Mouse (Mus musculus): ENCODE measurements around the gene Wdr20. TPM values are rescaled to one million over a fixed set of nuclear protein-coding genes. Genes with fewer than 3 reads are reported as not detected.
A peak's percentile ranks its signal among the peaks of the same experiment; 100 is the strongest.

Wdr20 gene
- polyA plus RNA-seq, 1 experiment: 12.6 TPM

- Histone ChIP-seq H3ac (ENCODE audit: control insufficient read depth, insufficient read length, low read depth) (peak overlapping the region; percentile 92), H3K4me3 (ENCODE audit: insufficient read depth, poor library complexity, severe bottlenecking) (peak overlapping the region; percentile 97), H3K79me3 (ENCODE audit: low read depth) (peaks cover 25% of the 10 kb centered on the region), H3K79me2 (ENCODE audit: control insufficient read depth, insufficient read depth) (peaks cover 48% of the 10 kb centered on the region), H3K36me3 (ENCODE audit: control insufficient read depth, insufficient read depth) (peaks cover 39% of the 10 kb centered on the region), H3K27me3 (ENCODE audit: control insufficient read depth, insufficient read depth, insufficient read length) (no peaks in the 10 kb centered on the region)
- TF ChIP-seq MYOG (IDR thresholded peaks at IDR 0.05; ENCODE audit: control insufficient read depth, extremely low read depth, insufficient read length) (no peak), CTCF (IDR thresholded peaks at IDR 0.05; ENCODE audit: control insufficient read depth, insufficient read depth, insufficient read length) (no peak), MAX (IDR thresholded peaks at IDR 0.05) (peak; percentile 60), MYOD1 (IDR thresholded peaks at IDR 0.05; ENCODE audit: control insufficient read depth, insufficient read length, low read depth) (no peak)
These were observed 41.4 kb upstream of the Wdr20 start for GRCm38 (mm10) chr12:110696173-110696974.

DNA sequence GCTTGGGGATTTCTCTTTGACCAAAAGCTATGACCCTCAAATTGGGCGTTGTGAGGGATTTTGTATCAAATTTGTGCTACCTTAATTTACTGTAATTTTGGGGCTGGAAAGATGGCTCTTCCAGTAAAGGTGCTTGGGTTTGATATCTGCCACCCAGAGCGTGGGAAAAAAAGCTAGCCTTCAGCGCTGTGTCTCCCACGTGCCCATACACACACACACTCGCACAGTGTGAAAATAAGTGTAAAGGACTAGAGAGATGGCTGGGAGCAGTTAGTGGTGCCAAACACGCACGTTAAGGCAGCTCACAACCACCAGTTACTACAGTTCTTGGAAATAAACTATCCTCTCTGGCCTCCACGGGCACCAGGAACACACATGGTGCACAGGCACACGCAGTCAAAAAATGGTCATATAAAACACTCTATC lies 40.8 kb upstream of the Wdr20 start:
- no peak for TF ChIP-seq FOSL1 (IDR thresholded peaks at IDR 0.05; ENCODE audit: insufficient read depth, low read length, poor library complexity, severe bottlenecking)
- TF ChIP-seq MAX (IDR thresholded peaks at IDR 0.05): no peak
- no peak for TF ChIP-seq CEBPB (IDR thresholded peaks at IDR 0.05; ENCODE audit: low read depth)
- no peak for TF ChIP-seq MYOG (IDR thresholded peaks at IDR 0.05; ENCODE audit: control insufficient read depth, extremely low read depth, insufficient read length)
- TF ChIP-seq CTCF (IDR thresholded peaks at IDR 0.05; ENCODE audit: control insufficient read depth, insufficient read depth, insufficient read length): no peak
- no peak for TF ChIP-seq MYOD1 (IDR thresholded peaks at IDR 0.05; ENCODE audit: control insufficient read depth, insufficient read length, low read depth)
- no peak for TF ChIP-seq USF1 (IDR thresholded peaks at IDR 0.05; ENCODE audit: low read depth)
- Histone ChIP-seq H3ac (ENCODE audit: control insufficient read depth, insufficient read length, low read depth) (peak overlapping the region; percentile 70), H3K4me3 (ENCODE audit: insufficient read depth, poor library complexity, severe bottlenecking) (peak overlapping the region; percentile 49), H3K79me2 (ENCODE audit: control insufficient read depth, insufficient read depth) (peaks cover 42% of the 10 kb centered on the region), H3K79me3 (ENCODE audit: low read depth) (peaks cover 25% of the 10 kb centered on the region), H3K36me3 (ENCODE audit: control insufficient read depth, insufficient read depth) (peaks cover 33% of the 10 kb centered on the region), H3K27me3 (ENCODE audit: control insufficient read depth, insufficient read depth, insufficient read length) (no peaks in the 10 kb centered on the region)

- H3ac ChIP-seq (ENCODE audit: control insufficient read depth, insufficient read length, low read depth): no peak overlapping the region
- H3K27me3 ChIP-seq (ENCODE audit: control insufficient read depth, insufficient read depth, insufficient read length): no peaks in the 10 kb centered on the region
- no peak overlapping the region for H3K4me3 ChIP-seq (ENCODE audit: insufficient read depth, poor library complexity, severe bottlenecking)
- peaks cover 25% of the 10 kb centered on the region for H3K79me3 ChIP-seq (ENCODE audit: low read depth)
- TF ChIP-seq CTCF (IDR thresholded peaks at IDR 0.05; ENCODE audit: control insufficient read depth, insufficient read depth, insufficient read length): no peak
- no peak for TF ChIP-seq MYOG (IDR thresholded peaks at IDR 0.05; ENCODE audit: control insufficient read depth, extremely low read depth, insufficient read length)
- TF ChIP-seq CEBPB (IDR thresholded peaks at IDR 0.05; ENCODE audit: low read depth): no peak
- TF ChIP-seq MAX (IDR thresholded peaks at IDR 0.05): no peak
- TF ChIP-seq MYOD1 (IDR thresholded peaks at IDR 0.05; ENCODE audit: control insufficient read depth, insufficient read length, low read depth): no peak
- no peak for TF ChIP-seq FOSL1 (IDR thresholded peaks at IDR 0.05; ENCODE audit: insufficient read depth, low read length, poor library complexity, severe bottlenecking)
- TF ChIP-seq USF1 (IDR thresholded peaks at IDR 0.05; ENCODE audit: low read depth): no peak
- peaks cover 30% of the 10 kb centered on the region for H3K36me3 ChIP-seq (ENCODE audit: control insufficient read depth, insufficient read depth)
- H3K79me2 ChIP-seq (ENCODE audit: control insufficient read depth, insufficient read depth): peaks cover 37% of the 10 kb centered on the region
These were observed 40.3 kb upstream of the Wdr20 start for GRCm38 (mm10) chr12:110697457-110697856.

- H3K79me3 ChIP-seq (ENCODE audit: low read depth): peaks cover 22% of the 10 kb centered on the region
- no peak for TF ChIP-seq MYOG (IDR thresholded peaks at IDR 0.05; ENCODE audit: control insufficient read depth, extremely low read depth, insufficient read length)
- no peak for TF ChIP-seq USF1 (IDR thresholded peaks at IDR 0.05; ENCODE audit: low read depth)
- no peak for TF ChIP-seq CTCF (IDR thresholded peaks at IDR 0.05; ENCODE audit: control insufficient read depth, insufficient read depth, insufficient read length)
- no peak for TF ChIP-seq MAX (IDR thresholded peaks at IDR 0.05)
- TF ChIP-seq MYOD1 (IDR thresholded peaks at IDR 0.05; ENCODE audit: control insufficient read depth, insufficient read length, low read depth): no peak
- no peak for TF ChIP-seq CEBPB (IDR thresholded peaks at IDR 0.05; ENCODE audit: low read depth)
- no peak for TF ChIP-seq FOSL1 (IDR thresholded peaks at IDR 0.05; ENCODE audit: insufficient read depth, low read length, poor library complexity, severe bottlenecking)
- H3K4me3 ChIP-seq (ENCODE audit: insufficient read depth, poor library complexity, severe bottlenecking): no peak overlapping the region
- peaks cover 24% of the 10 kb centered on the region for H3K36me3 ChIP-seq (ENCODE audit: control insufficient read depth, insufficient read depth)
- H3ac ChIP-seq (ENCODE audit: control insufficient read depth, insufficient read length, low read depth): no peak overlapping the region
- peaks cover 31% of the 10 kb centered on the region for H3K79me2 ChIP-seq (ENCODE audit: control insufficient read depth, insufficient read depth)
- no peaks in the 10 kb centered on the region for H3K27me3 ChIP-seq (ENCODE audit: control insufficient read depth, insufficient read depth, insufficient read length)
These were observed 39.7 kb upstream of the Wdr20 start for GRCm38 (mm10) chr12:110698080-110698479.

DNA sequence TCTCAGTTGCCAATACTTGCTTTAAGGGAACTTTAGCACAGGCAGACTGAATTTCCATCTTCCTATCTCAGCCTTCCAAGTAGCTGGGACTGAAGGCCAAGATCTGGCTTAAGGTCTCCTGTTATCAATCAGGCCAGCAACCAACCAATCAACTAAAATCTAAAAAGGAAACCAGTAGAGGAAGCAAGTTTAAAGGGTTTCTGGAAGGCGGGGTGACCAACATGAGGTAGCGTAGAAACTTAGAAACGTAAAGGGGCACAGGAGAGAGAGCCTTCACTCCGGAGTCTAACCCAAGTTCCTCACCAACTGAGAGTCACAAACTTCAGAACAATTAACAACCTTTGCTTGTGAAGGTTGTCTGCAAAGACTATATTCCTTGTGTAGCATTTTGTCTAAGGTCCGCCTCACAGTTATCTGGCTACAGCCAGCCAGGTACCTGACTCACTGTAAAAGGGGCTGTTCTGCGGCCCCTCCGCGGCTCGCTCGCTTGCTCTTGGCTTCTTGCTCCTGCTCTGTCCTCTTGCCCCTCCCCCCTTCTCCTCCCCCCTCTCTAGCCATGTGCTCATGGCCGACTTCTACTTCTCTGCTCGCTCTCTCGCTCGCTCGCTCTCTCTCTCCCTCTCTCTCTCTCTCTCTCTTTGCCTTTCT lies 39.1 kb upstream of the Wdr20 start:
- Histone ChIP-seq H3K79me2 (ENCODE audit: control insufficient read depth, insufficient read depth) (peaks cover 25% of the 10 kb centered on the region), H3K79me3 (ENCODE audit: low read depth) (peaks cover 19% of the 10 kb centered on the region), H3ac (ENCODE audit: control insufficient read depth, insufficient read length, low read depth) (no peak overlapping the region), H3K4me3 (ENCODE audit: insufficient read depth, poor library complexity, severe bottlenecking) (no peak overlapping the region), H3K27me3 (ENCODE audit: control insufficient read depth, insufficient read depth, insufficient read length) (no peaks in the 10 kb centered on the region), H3K36me3 (ENCODE audit: control insufficient read depth, insufficient read depth) (peaks cover 18% of the 10 kb centered on the region)
- TF ChIP-seq CEBPB (IDR thresholded peaks at IDR 0.05; ENCODE audit: low read depth) (no peak), MYOG (IDR thresholded peaks at IDR 0.05; ENCODE audit: control insufficient read depth, extremely low read depth, insufficient read length) (no peak), MYOD1 (IDR thresholded peaks at IDR 0.05; ENCODE audit: control insufficient read depth, insufficient read length, low read depth) (no peak), MAX (IDR thresholded peaks at IDR 0.05) (no peak), CTCF (IDR thresholded peaks at IDR 0.05; ENCODE audit: control insufficient read depth, insufficient read depth, insufficient read length) (no peak), FOSL1 (IDR thresholded peaks at IDR 0.05; ENCODE audit: insufficient read depth, low read length, poor library complexity, severe bottlenecking) (no peak), USF1 (IDR thresholded peaks at IDR 0.05; ENCODE audit: low read depth) (no peak)

All from C2C12 (cell line).